Mouse (Mus musculus) bone marrow macrophage, adult 2 months (primary cell): Measurements from ENCODE around the gene Col12a1.

Source experiments
- CTCF ChIP-seq: IDR thresholded peaks from 2 replicates; pipeline ENCODE4 v1.5.1; 2012; ENCODE audit warnings: low read depth, mild to moderate bottlenecking, low read length, moderate library complexity
- POLR2A ChIP-seq: IDR thresholded peaks from 2 replicates; pipeline ENCODE4 v1.6.1; 2012; ENCODE audit warnings: mild to moderate bottlenecking, low read depth, low read length, borderline replicate concordance

DNA sequence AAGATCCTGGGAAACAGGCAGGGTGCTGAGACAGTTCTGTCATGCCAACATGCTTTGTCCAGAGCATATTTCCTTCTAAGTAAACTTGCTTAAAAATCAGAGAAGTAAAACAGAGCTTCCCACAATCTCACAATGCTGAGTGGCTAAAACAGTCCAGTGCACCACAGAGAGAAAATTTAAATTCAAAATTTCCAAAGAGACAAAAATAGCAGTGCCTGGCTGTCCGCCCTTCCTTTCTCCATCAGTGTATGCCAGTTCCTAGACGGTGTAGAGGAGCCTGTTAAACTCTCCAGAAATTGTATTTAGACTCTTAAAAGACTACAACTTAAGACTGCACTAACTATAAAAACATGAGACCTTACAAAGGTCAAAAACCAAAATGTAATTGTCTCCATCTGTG, 165.3 kb downstream of the Col12a1 start:
- TF ChIP-seq CTCF (no peak), POLR2A (no peak)
